Mouse (Mus musculus): ENCODE data around the gene Prkch.

Prkch gene

GRCm38 (mm10) chr12:73762001-73762400, 177.4 kb downstream of the Prkch start:
- no peak for DNase-seq (ENCODE audit: low spot score)

- no peak for DNase-seq (ENCODE audit: low spot score)
Measured at GRCm38 (mm10) chr12:73762762-73763161, 178.2 kb downstream of the Prkch start.

GRCm38 (mm10) chr12:73764649-73765525, 180.3 kb downstream of the Prkch start:
- DNase-seq (ENCODE audit: low spot score): no peak

- DNase-seq (ENCODE audit: low spot score): no peak
Measured at GRCm38 (mm10) chr12:73766152-73766551, 181.6 kb downstream of the Prkch start.

- DNase-seq (ENCODE audit: low spot score): no peak
Measured at GRCm38 (mm10) chr12:73768788-73769187, 184.2 kb downstream of the Prkch start.

GRCm38 (mm10) chr12:73769536-73769935, 184.9 kb downstream of the Prkch start:
- no peak for DNase-seq (ENCODE audit: low spot score)

GRCm38 (mm10) chr12:73770771-73771170, 186.2 kb downstream of the Prkch start:
- no peak for DNase-seq (ENCODE audit: low spot score)

GRCm38 (mm10) chr12:73774793-73775385, 190.3 kb downstream of the Prkch start:
- DNase-seq (ENCODE audit: low spot score): no peak

GRCm38 (mm10) chr12:73776401-73776945, 191.9 kb downstream of the Prkch start:
- peak; percentile 25 for DNase-seq (ENCODE audit: low spot score)

- DNase-seq (ENCODE audit: low spot score): no peak
Measured at GRCm38 (mm10) chr12:73777673-73778072, 193.1 kb downstream of the Prkch start.

- peak; percentile 67 for DNase-seq (ENCODE audit: low spot score)
Measured at GRCm38 (mm10) chr12:73779332-73780231, 195.0 kb downstream of the Prkch start.

GRCm38 (mm10) chr12:73781425-73782032, 196.9 kb downstream of the Prkch start:
- no peak for DNase-seq (ENCODE audit: low spot score)

- DNase-seq (ENCODE audit: low spot score): peak; percentile 61
Measured at GRCm38 (mm10) chr12:73786909-73787308, 202.3 kb downstream of the Prkch start.

- peak; percentile 74 for DNase-seq (ENCODE audit: low spot score)
Measured at GRCm38 (mm10) chr12:73788850-73789249, 204.3 kb downstream of the Prkch start.

- no peak for DNase-seq (ENCODE audit: low spot score)
Measured at GRCm38 (mm10) chr12:73790571-73791108, 206.0 kb downstream of the Prkch start.

- DNase-seq (ENCODE audit: low spot score): no peak
Measured at GRCm38 (mm10) chr12:73793216-73793615, 208.6 kb downstream of the Prkch start.

GRCm38 (mm10) chr12:73793744-73794143, 209.1 kb downstream of the Prkch start:
- no peak for DNase-seq (ENCODE audit: low spot score)

- peak; percentile 89 for DNase-seq (ENCODE audit: low spot score)
Measured at GRCm38 (mm10) chr12:73794151-73794883, 209.7 kb downstream of the Prkch start.

- no peak for DNase-seq (ENCODE audit: low spot score)
Measured at GRCm38 (mm10) chr12:73799671-73800070, 215.1 kb downstream of the Prkch start.

GRCm38 (mm10) chr12:73800886-73801285, 216.3 kb downstream of the Prkch start:
- no peak for DNase-seq (ENCODE audit: low spot score)

GRCm38 (mm10) chr12:73801845-73802244, 217.2 kb downstream of the Prkch start:
- DNase-seq (ENCODE audit: low spot score): no peak

Data from ovary, adult 18-20 months (tissue).